Mouse (Mus musculus): Measurements from ENCODE around the gene Olfr9.
"Not testable (repeated sequence)": the region's sequence is repeated elsewhere in the genome, so short reads cannot be mapped to it uniquely, and the experiment has no call there.

Gene Olfr9

DNA sequence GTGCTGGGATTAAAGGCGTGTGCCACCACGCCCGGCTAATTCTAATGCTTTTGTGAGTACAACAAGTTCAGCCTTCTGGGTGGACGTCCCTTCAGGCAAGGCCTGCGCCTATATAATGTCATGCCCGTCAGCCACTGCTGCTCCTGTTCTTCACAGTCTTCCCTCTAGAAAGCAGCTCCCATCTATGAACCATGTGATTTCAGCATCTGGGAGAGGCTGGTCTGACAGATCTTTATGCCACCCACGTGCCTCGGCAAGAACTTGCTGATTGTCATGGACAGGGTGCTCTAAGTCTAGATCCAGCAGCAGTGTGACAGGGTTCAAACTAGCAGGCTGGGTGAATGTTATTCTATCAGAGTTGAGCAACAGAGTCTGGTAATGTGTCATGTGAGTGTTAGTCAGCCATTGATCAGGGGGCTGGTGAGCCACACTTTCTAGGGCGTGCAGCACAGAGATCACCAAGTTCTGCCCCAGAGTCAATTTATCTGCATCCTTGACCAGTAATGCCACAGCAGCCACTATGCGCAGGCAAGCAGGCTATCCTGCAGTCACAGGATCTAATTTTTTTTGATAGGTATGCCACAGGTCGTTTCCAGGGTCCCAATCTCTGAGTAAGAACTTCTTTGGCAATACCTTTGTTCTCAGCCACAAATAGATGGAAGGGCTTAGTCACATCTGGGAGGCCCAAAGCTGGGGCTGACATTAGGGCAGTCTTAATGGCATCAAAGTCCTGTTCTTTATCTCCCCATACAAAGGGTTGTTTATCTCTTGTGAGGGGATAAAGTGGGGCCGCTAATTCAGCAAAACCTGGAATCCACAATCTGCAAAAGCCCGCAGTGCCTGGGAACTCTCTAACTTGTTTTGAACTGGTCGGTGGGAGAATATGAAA, 15.0 kb downstream of the Olfr9 start:
- no peak for DNase-seq (ENCODE audit: low spot score)

GRCm38 (mm10) chr10:129010288-129010841, 21.1 kb downstream of the Olfr9 start, which contains the start of gene Olfr763:
TSS of gene Olfr763 (plus strand) at chr10:129010791.
- no peak for DNase-seq (ENCODE audit: low spot score)

GRCm38 (mm10) chr10:129011511-129011910, 22.3 kb downstream of the Olfr9 start:
- not testable (repeated sequence) for DNase-seq (ENCODE audit: low spot score)

DNA sequence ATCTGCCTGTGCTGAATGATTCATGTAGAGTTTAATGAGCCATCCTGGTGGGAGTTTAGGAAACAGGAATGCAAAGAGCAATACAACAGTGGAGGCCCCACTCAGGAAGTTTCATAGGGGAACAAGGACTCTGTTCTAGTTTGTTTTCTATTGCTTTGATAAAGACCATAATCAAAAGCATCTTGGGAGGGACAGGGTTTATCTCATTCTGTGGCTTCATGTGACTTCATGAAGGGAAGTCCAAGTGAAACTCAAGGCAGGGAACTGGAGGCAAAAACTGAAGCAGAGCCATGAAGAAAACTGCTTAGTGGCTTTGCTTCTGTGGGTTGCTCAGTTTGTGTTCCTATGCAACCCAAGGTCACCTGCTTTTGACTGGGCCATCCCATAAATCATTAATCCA, 25.2 kb downstream of the Olfr9 start:
- no peak for DNase-seq (ENCODE audit: low spot score)

GRCm38 (mm10) chr10:129023319-129023718, 34.1 kb downstream of the Olfr9 start:
- no peak for DNase-seq (ENCODE audit: low spot score)

- DNase-seq (ENCODE audit: low spot score), result peak; percentile 37
Observed at GRCm38 (mm10) chr10:129026018-129026662, 36.9 kb downstream of the Olfr9 start.

DNA sequence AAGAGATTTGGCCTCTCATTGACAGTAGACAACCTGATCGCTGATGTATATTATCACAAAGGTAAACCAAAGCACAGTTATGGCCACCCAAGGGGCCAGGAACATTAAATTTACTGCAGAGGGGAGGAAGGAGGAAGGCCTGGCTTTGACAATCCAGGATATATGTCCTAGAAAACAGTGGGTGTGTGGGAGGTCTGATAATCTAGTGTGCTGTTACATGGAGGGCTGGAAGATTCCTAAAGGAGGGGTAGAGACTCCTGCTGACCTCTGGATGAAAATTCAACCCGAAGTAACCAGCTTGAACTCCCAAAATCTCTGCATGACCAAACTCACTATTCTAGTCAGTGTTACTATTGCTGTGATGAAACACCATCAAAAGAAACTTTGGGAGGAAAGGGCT, 39.1 kb downstream of the Olfr9 start:
- DNase-seq (ENCODE audit: low spot score), result no peak

DNA sequence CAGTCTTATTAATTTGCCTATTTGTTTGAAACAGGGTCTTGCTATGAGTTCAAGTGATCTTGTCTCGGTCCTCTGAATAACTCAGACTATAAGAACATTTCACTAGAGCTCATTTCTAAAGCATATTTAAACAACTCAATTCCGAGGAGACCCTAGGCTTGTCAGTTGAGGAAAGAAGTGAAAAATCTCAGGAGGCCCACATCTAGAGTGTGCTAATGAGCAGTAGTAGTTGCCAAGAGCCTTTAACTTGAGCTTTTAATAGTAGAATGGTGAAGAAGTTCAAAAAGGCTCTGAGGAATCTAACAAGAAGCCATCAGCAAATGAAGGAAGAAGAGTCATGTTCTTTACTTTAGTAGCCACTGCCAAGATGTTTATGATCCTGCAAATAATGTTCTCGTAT, 50.6 kb downstream of the Olfr9 start, which contains the start of gene Olfr764-ps1:
TSS of gene Olfr764-ps1 (minus strand) at position 101 of the 400 bp plus-strand sequence.
- DNase-seq (ENCODE audit: low spot score), result no peak
